Mouse (Mus musculus): Measurements from ENCODE around the gene Eno2. TPM values are rescaled to one million over a fixed set of nuclear protein-coding genes. Genes with fewer than 3 reads are reported as not detected.
"Not testable (repeated sequence)": the region's sequence is repeated elsewhere in the genome, so short reads cannot be mapped to it uniquely, and the experiment has no call there.

Gene Eno2
- polyA plus RNA-seq, 1 experiment from 2014 or later, result 10.8 TPM

- peak; percentile 40 for ATAC-seq (ENCODE audit: low FRiP score, low TSS enrichment)
- H3K9ac ChIP-seq (ENCODE audit: low read depth, low read length), result peak overlapping the region; percentile 82
- peak overlapping the region; percentile 57 for H3K4me2 ChIP-seq (replicated peaks; ENCODE audit: low read depth, low read length)
- H3K36me3 ChIP-seq (ENCODE audit: control insufficient read depth, insufficient read depth, low read length), result peaks cover 51% of the 10 kb centered on the region
- 0% methylated on average over 15 of the region's 18 CpGs for WGBS
- H3K27me3 ChIP-seq (ENCODE audit: control insufficient read depth, insufficient read depth, low read length), result no peaks in the 10 kb centered on the region
- H3K4me3 ChIP-seq (ENCODE audit: low read length), result peak overlapping the region; percentile 74
- H3K27ac ChIP-seq (ENCODE audit: low read depth, low read length), result peak overlapping the region; percentile 91
- H3K9me3 ChIP-seq (ENCODE audit: control insufficient read depth, low read length), result no peaks in the 10 kb centered on the region
- peaks cover 19% of the 10 kb centered on the region; the same call in 1 of the 2 replicates for H3K4me1 ChIP-seq (ENCODE audit: control insufficient read depth, insufficient read depth, low read length)
Measured at GRCm38 (mm10) chr6:124813496-124813895, 44.0 kb upstream of the Eno2 start.

GRCm38 (mm10) chr6:124812848-124813247 lies 43.4 kb upstream of the Eno2 start:
- Histone ChIP-seq H3K9me3 (ENCODE audit: control insufficient read depth, low read length) (no peaks in the 10 kb centered on the region), H3K4me1 (ENCODE audit: control insufficient read depth, insufficient read depth, low read length) (peaks cover 22% of the 10 kb centered on the region; the same call in 1 of the 2 replicates), H3K27me3 (ENCODE audit: control insufficient read depth, insufficient read depth, low read length) (no peaks in the 10 kb centered on the region), H3K4me3 (ENCODE audit: low read length) (peak overlapping the region; percentile 74), H3K27ac (ENCODE audit: low read depth, low read length) (no peak overlapping the region), H3K9ac (ENCODE audit: low read depth, low read length) (peak overlapping the region; percentile 82), H3K4me2 (replicated peaks; ENCODE audit: low read depth, low read length) (peak overlapping the region; percentile 57), H3K36me3 (ENCODE audit: control insufficient read depth, insufficient read depth, low read length) (peaks cover 44% of the 10 kb centered on the region)
- ATAC-seq (ENCODE audit: low FRiP score, low TSS enrichment), result no peak
- WGBS, result 18% methylated on average over 9 of the region's 9 CpGs

- peak overlapping the region; percentile 57 for H3K4me2 ChIP-seq (replicated peaks; ENCODE audit: low read depth, low read length)
- H3K9me3 ChIP-seq (ENCODE audit: control insufficient read depth, low read length), result no peaks in the 10 kb centered on the region
- WGBS, result 83% methylated on average over 24 of the region's 24 CpGs
- H3K4me1 ChIP-seq (ENCODE audit: control insufficient read depth, insufficient read depth, low read length), result peaks cover 22% of the 10 kb centered on the region; the same call in 1 of the 2 replicates
- no peaks in the 10 kb centered on the region for H3K27me3 ChIP-seq (ENCODE audit: control insufficient read depth, insufficient read depth, low read length)
- no peak for ATAC-seq (ENCODE audit: low FRiP score, low TSS enrichment)
- peak overlapping the region; percentile 82; the same call in 1 of the 2 replicates for H3K9ac ChIP-seq (ENCODE audit: low read depth, low read length)
- 0 out of 2 replicates have a peak overlapping the region, but pooled peaks have one; percentile 8 for H3K27ac ChIP-seq (ENCODE audit: low read depth, low read length)
- H3K4me3 ChIP-seq (ENCODE audit: low read length), result peak overlapping the region; percentile 74
- H3K36me3 ChIP-seq (ENCODE audit: control insufficient read depth, insufficient read depth, low read length), result peaks cover 35% of the 10 kb centered on the region
Measured at GRCm38 (mm10) chr6:124811701-124812560, 42.5 kb upstream of the Eno2 start.

GRCm38 (mm10) chr6:124811403-124811665 lies 41.9 kb upstream of the Eno2 start:
- H3K9me3 ChIP-seq (ENCODE audit: control insufficient read depth, low read length), result no peaks in the 10 kb centered on the region
- peaks cover 30% of the 10 kb centered on the region for H3K36me3 ChIP-seq (ENCODE audit: control insufficient read depth, insufficient read depth, low read length)
- H3K4me1 ChIP-seq (ENCODE audit: control insufficient read depth, insufficient read depth, low read length), result peaks cover 25% of the 10 kb centered on the region
- ATAC-seq (ENCODE audit: low FRiP score, low TSS enrichment), result no peak
- H3K4me3 ChIP-seq (ENCODE audit: low read length), result no peak overlapping the region
- no peaks in the 10 kb centered on the region for H3K27me3 ChIP-seq (ENCODE audit: control insufficient read depth, insufficient read depth, low read length)
- H3K9ac ChIP-seq (ENCODE audit: low read depth, low read length), result no peak overlapping the region
- no peak overlapping the region for H3K27ac ChIP-seq (ENCODE audit: low read depth, low read length)
- 64% methylated on average over 4 of the region's 4 CpGs for WGBS
- no peak overlapping the region for H3K4me2 ChIP-seq (replicated peaks; ENCODE audit: low read depth, low read length)

GRCm38 (mm10) chr6:124810566-124811402 lies 41.3 kb upstream of the Eno2 start:
- WGBS, result 86% methylated on average over 10 of the region's 11 CpGs
- ATAC-seq (ENCODE audit: low FRiP score, low TSS enrichment); H3K27me3 ChIP-seq (ENCODE audit: control insufficient read depth, insufficient read depth, low read length); H3K9me3 ChIP-seq (ENCODE audit: control insufficient read depth, low read length); H3K4me3 ChIP-seq (ENCODE audit: low read length); H3K27ac ChIP-seq (ENCODE audit: low read depth, low read length); H3K9ac ChIP-seq (ENCODE audit: low read depth, low read length); H3K4me2 ChIP-seq (replicated peaks; ENCODE audit: low read depth, low read length): not testable (repeated sequence)
- H3K36me3 ChIP-seq (ENCODE audit: control insufficient read depth, insufficient read depth, low read length), result peaks cover 30% of the 10 kb centered on the region
- peaks cover 27% of the 10 kb centered on the region for H3K4me1 ChIP-seq (ENCODE audit: control insufficient read depth, insufficient read depth, low read length)

GRCm38 (mm10) chr6:124809775-124810538 lies 40.5 kb upstream of the Eno2 start:
- WGBS, result 50% methylated on average over 14 of the region's 14 CpGs
- H3K9me3 ChIP-seq (ENCODE audit: control insufficient read depth, low read length), result no peaks in the 10 kb centered on the region
- H3K36me3 ChIP-seq (ENCODE audit: control insufficient read depth, insufficient read depth, low read length), result peaks cover 24% of the 10 kb centered on the region
- H3K4me2 ChIP-seq (replicated peaks; ENCODE audit: low read depth, low read length), result peak overlapping the region; percentile 89
- no peaks in the 10 kb centered on the region for H3K27me3 ChIP-seq (ENCODE audit: control insufficient read depth, insufficient read depth, low read length)
- peaks cover 31% of the 10 kb centered on the region for H3K4me1 ChIP-seq (ENCODE audit: control insufficient read depth, insufficient read depth, low read length)
- peak overlapping the region; percentile 92; the same call in 1 of the 2 replicates for H3K27ac ChIP-seq (ENCODE audit: low read depth, low read length)
- peak overlapping the region; percentile 64 for H3K9ac ChIP-seq (ENCODE audit: low read depth, low read length)
- peak; percentile 0; the same call in 1 of the 2 replicates for ATAC-seq (ENCODE audit: low FRiP score, low TSS enrichment)
- H3K4me3 ChIP-seq (ENCODE audit: low read length), result peak overlapping the region; percentile 53

- ATAC-seq (ENCODE audit: low FRiP score, low TSS enrichment), result peak; percentile 14
- H3K9me3 ChIP-seq (ENCODE audit: control insufficient read depth, low read length), result no peaks in the 10 kb centered on the region
- H3K4me1 ChIP-seq (ENCODE audit: control insufficient read depth, insufficient read depth, low read length), result peaks cover 26% of the 10 kb centered on the region
Measured at GRCm38 (mm10) chr6:124809052-124809774, 39.7 kb upstream of the Eno2 start.

GRCm38 (mm10) chr6:124808358-124809012 lies 39.0 kb upstream of the Eno2 start, which contains the start of gene Spsb2:
Gene Spsb2 (plus strand): TSS chr6:124808661.
- peak within 1 kb of the TSS; percentile 64 for H3K9ac ChIP-seq (ENCODE audit: low read depth, low read length)
- no peaks in the 10 kb centered on the region for H3K27me3 ChIP-seq (ENCODE audit: control insufficient read depth, insufficient read depth, low read length)
- H3K4me3 ChIP-seq (ENCODE audit: low read length), result peak within 1 kb of the TSS; percentile 53
- peak within 1 kb of the TSS; percentile 92 for H3K27ac ChIP-seq (ENCODE audit: low read depth, low read length)
- peaks cover 25% of the 10 kb centered on the region for H3K4me1 ChIP-seq (ENCODE audit: control insufficient read depth, insufficient read depth, low read length)
- 3% methylated on average over 29 of the region's 29 CpGs for WGBS
- H3K36me3 ChIP-seq (ENCODE audit: control insufficient read depth, insufficient read depth, low read length), result peaks cover 24% of the 10 kb centered on the region
- peak within 1 kb of the TSS; percentile 89 for H3K4me2 ChIP-seq (replicated peaks; ENCODE audit: low read depth, low read length)
- ATAC-seq (ENCODE audit: low FRiP score, low TSS enrichment), result peak; percentile 65
- no peaks in the 10 kb centered on the region for H3K9me3 ChIP-seq (ENCODE audit: control insufficient read depth, low read length)

More at GRCm38 (mm10) chr6:124809052-124809774, 39.7 kb upstream of the Eno2 start:
- H3K9ac ChIP-seq (ENCODE audit: low read depth, low read length), result peak overlapping the region; percentile 64
- peaks cover 24% of the 10 kb centered on the region for H3K36me3 ChIP-seq (ENCODE audit: control insufficient read depth, insufficient read depth, low read length)
- peak overlapping the region; percentile 89 for H3K4me2 ChIP-seq (replicated peaks; ENCODE audit: low read depth, low read length)
- peak overlapping the region; percentile 53 for H3K4me3 ChIP-seq (ENCODE audit: low read length)
- WGBS, result under 1% methylated on average over 35 of the region's 35 CpGs
- peak overlapping the region; percentile 92 for H3K27ac ChIP-seq (ENCODE audit: low read depth, low read length)
- H3K27me3 ChIP-seq (ENCODE audit: control insufficient read depth, insufficient read depth, low read length), result no peaks in the 10 kb centered on the region
